Mouse (Mus musculus): ENCODE results near the gene Sin3a. TPM values are rescaled to one million over a fixed set of nuclear protein-coding genes. Genes with fewer than 3 reads are reported as not detected.

Sin3a gene
- polyA plus RNA-seq, 1 experiment from 2014 or later = 27.6 TPM

GRCm38 (mm10) chr9:57144830-57145229 lies 73.0 kb downstream of the Sin3a start:
- peaks cover 15% of the 10 kb centered on the region; the same call in 1 of the 2 replicates for H3K4me1 ChIP-seq (ENCODE audit: control insufficient read depth, insufficient read depth, low read length)
- H3K4me2 ChIP-seq (ENCODE audit: low read depth, low read length) = no peak overlapping the region
- H3K4me3 ChIP-seq (replicated peaks; ENCODE audit: low read length) = no peak overlapping the region
- no peaks in the 10 kb centered on the region for H3K9me3 ChIP-seq (replicated peaks; ENCODE audit: control insufficient read depth, low read length)
- ATAC-seq (ENCODE audit: insufficient read depth, low FRiP score) = no peak
- peaks cover 7% of the 10 kb centered on the region; the same call in 1 of the 2 replicates for H3K36me3 ChIP-seq (ENCODE audit: control insufficient read depth, insufficient read depth, low read length)
- no peak overlapping the region for H3K27ac ChIP-seq (ENCODE audit: low read length)
- no peaks in the 10 kb centered on the region for H3K27me3 ChIP-seq (ENCODE audit: control insufficient read depth, insufficient read depth, low read length)
- no peak overlapping the region for H3K9ac ChIP-seq (ENCODE audit: low read length)
- 93% methylated on average over 8 of the region's 8 CpGs for WGBS

GRCm38 (mm10) chr9:57146451-57147066 lies 74.7 kb downstream of the Sin3a start:
- 78% methylated on average over 17 of the region's 17 CpGs for WGBS
- Histone ChIP-seq H3K36me3 (ENCODE audit: control insufficient read depth, insufficient read depth, low read length) (0 out of 2 replicates have a peak, but pooled peaks cover 4% of the 10 kb centered on the region), H3K9me3 (replicated peaks; ENCODE audit: control insufficient read depth, low read length) (no peaks in the 10 kb centered on the region), H3K4me3 (replicated peaks; ENCODE audit: low read length) (no peak overlapping the region), H3K4me2 (ENCODE audit: low read depth, low read length) (peak overlapping the region; percentile 75; the same call in 1 of the 2 replicates), H3K27ac (ENCODE audit: low read length) (no peak overlapping the region), H3K4me1 (ENCODE audit: control insufficient read depth, insufficient read depth, low read length) (peaks cover 15% of the 10 kb centered on the region; the same call in 1 of the 2 replicates), H3K9ac (ENCODE audit: low read length) (peak overlapping the region; percentile 83; the same call in 1 of the 2 replicates), H3K27me3 (ENCODE audit: control insufficient read depth, insufficient read depth, low read length) (no peaks in the 10 kb centered on the region)
- ATAC-seq (ENCODE audit: insufficient read depth, low FRiP score) = no peak

GRCm38 (mm10) chr9:57147205-57148143 lies 75.6 kb downstream of the Sin3a start:
- H3K9ac ChIP-seq (ENCODE audit: low read length) = peak overlapping the region; percentile 83
- WGBS = 6% methylated on average over 19 of the region's 19 CpGs
- ATAC-seq (ENCODE audit: insufficient read depth, low FRiP score) = peak; percentile 35; the same call in 1 of the 2 replicates

GRCm38 (mm10) chr9:57148144-57148878 lies 76.5 kb downstream of the Sin3a start, which contains the start of gene Neil1:
Gene Neil1 (minus strand): TSS chr9:57148305.
- Histone ChIP-seq H3K4me3 (replicated peaks; ENCODE audit: low read length) (peak within 1 kb of the TSS; percentile 64), H3K27ac (ENCODE audit: low read length) (peak within 1 kb of the TSS; percentile 93), H3K27me3 (ENCODE audit: control insufficient read depth, insufficient read depth, low read length) (no peaks in the 10 kb centered on the region), H3K9ac (ENCODE audit: low read length) (peak within 1 kb of the TSS; percentile 83), H3K4me2 (ENCODE audit: low read depth, low read length) (peak within 1 kb of the TSS; percentile 75), H3K4me1 (ENCODE audit: control insufficient read depth, insufficient read depth, low read length) (peaks cover 15% of the 10 kb centered on the region; the same call in 1 of the 2 replicates), H3K9me3 (replicated peaks; ENCODE audit: control insufficient read depth, low read length) (no peaks in the 10 kb centered on the region), H3K36me3 (ENCODE audit: control insufficient read depth, insufficient read depth, low read length) (no peaks in the 10 kb centered on the region)
- peak; percentile 90 for ATAC-seq (ENCODE audit: insufficient read depth, low FRiP score)
- 1% methylated on average over 27 of the region's 27 CpGs for WGBS

More at GRCm38 (mm10) chr9:57147205-57148143, 75.6 kb downstream of the Sin3a start:
- Histone ChIP-seq H3K4me3 (replicated peaks; ENCODE audit: low read length) (peak overlapping the region; percentile 64), H3K36me3 (ENCODE audit: control insufficient read depth, insufficient read depth, low read length) (no peaks in the 10 kb centered on the region), H3K9me3 (replicated peaks; ENCODE audit: control insufficient read depth, low read length) (no peaks in the 10 kb centered on the region), H3K27me3 (ENCODE audit: control insufficient read depth, insufficient read depth, low read length) (no peaks in the 10 kb centered on the region), H3K4me2 (ENCODE audit: low read depth, low read length) (peak overlapping the region; percentile 75), H3K4me1 (ENCODE audit: control insufficient read depth, insufficient read depth, low read length) (peaks cover 15% of the 10 kb centered on the region; the same call in 1 of the 2 replicates), H3K27ac (ENCODE audit: low read length) (peak overlapping the region; percentile 93)

- H3K9me3 ChIP-seq (replicated peaks; ENCODE audit: control insufficient read depth, low read length) = no peaks in the 10 kb centered on the region
- H3K9ac ChIP-seq (ENCODE audit: low read length) = peak overlapping the region; percentile 83
Observed at GRCm38 (mm10) chr9:57149021-57149420, 77.2 kb downstream of the Sin3a start.

GRCm38 (mm10) chr9:57150192-57150591 lies 78.4 kb downstream of the Sin3a start:
- Histone ChIP-seq H3K27ac (ENCODE audit: low read length) (no peak overlapping the region), H3K4me2 (ENCODE audit: low read depth, low read length) (no peak overlapping the region), H3K4me1 (ENCODE audit: control insufficient read depth, insufficient read depth, low read length) (peaks cover 15% of the 10 kb centered on the region; the same call in 1 of the 2 replicates), H3K4me3 (replicated peaks; ENCODE audit: low read length) (no peak overlapping the region), H3K9me3 (replicated peaks; ENCODE audit: control insufficient read depth, low read length) (no peaks in the 10 kb centered on the region), H3K36me3 (ENCODE audit: control insufficient read depth, insufficient read depth, low read length) (no peaks in the 10 kb centered on the region), H3K9ac (ENCODE audit: low read length) (no peak overlapping the region), H3K27me3 (ENCODE audit: control insufficient read depth, insufficient read depth, low read length) (no peaks in the 10 kb centered on the region)
- 78% methylated on average over 5 of the region's 5 CpGs for WGBS
- ATAC-seq (ENCODE audit: insufficient read depth, low FRiP score) = no peak

More at GRCm38 (mm10) chr9:57149021-57149420, 77.2 kb downstream of the Sin3a start:
- H3K27me3 ChIP-seq (ENCODE audit: control insufficient read depth, insufficient read depth, low read length) = no peaks in the 10 kb centered on the region
- H3K4me3 ChIP-seq (replicated peaks; ENCODE audit: low read length) = peak overlapping the region; percentile 64
- peak overlapping the region; percentile 75 for H3K4me2 ChIP-seq (ENCODE audit: low read depth, low read length)
- H3K27ac ChIP-seq (ENCODE audit: low read length) = peak overlapping the region; percentile 93; the same call in 1 of the 2 replicates
- no peak for ATAC-seq (ENCODE audit: insufficient read depth, low FRiP score)
- WGBS = 67% methylated on average over 6 of the region's 6 CpGs
- peaks cover 15% of the 10 kb centered on the region; the same call in 1 of the 2 replicates for H3K4me1 ChIP-seq (ENCODE audit: control insufficient read depth, insufficient read depth, low read length)
- H3K36me3 ChIP-seq (ENCODE audit: control insufficient read depth, insufficient read depth, low read length) = no peaks in the 10 kb centered on the region

- H3K27me3 ChIP-seq (ENCODE audit: control insufficient read depth, insufficient read depth, low read length) = no peaks in the 10 kb centered on the region
- no peaks in the 10 kb centered on the region for H3K36me3 ChIP-seq (ENCODE audit: control insufficient read depth, insufficient read depth, low read length)
- no peak overlapping the region for H3K27ac ChIP-seq (ENCODE audit: low read length)
- H3K4me3 ChIP-seq (replicated peaks; ENCODE audit: low read length) = no peak overlapping the region
- H3K9me3 ChIP-seq (replicated peaks; ENCODE audit: control insufficient read depth, low read length) = no peaks in the 10 kb centered on the region
- no peak overlapping the region for H3K4me2 ChIP-seq (ENCODE audit: low read depth, low read length)
- peaks cover 7% of the 10 kb centered on the region for H3K4me1 ChIP-seq (ENCODE audit: control insufficient read depth, insufficient read depth, low read length)
- no peak overlapping the region for H3K9ac ChIP-seq (ENCODE audit: low read length)
- no peak for ATAC-seq (ENCODE audit: insufficient read depth, low FRiP score)
- 44% methylated on average over 6 of the region's 6 CpGs for WGBS
Observed at GRCm38 (mm10) chr9:57152331-57152730, 80.5 kb downstream of the Sin3a start.

GRCm38 (mm10) chr9:57156383-57156782 lies 84.5 kb downstream of the Sin3a start:
- H3K4me3 ChIP-seq (replicated peaks; ENCODE audit: low read length) = no peak overlapping the region
- no peak overlapping the region for H3K27ac ChIP-seq (ENCODE audit: low read length)
- peaks cover 8% of the 10 kb centered on the region for H3K4me1 ChIP-seq (ENCODE audit: control insufficient read depth, insufficient read depth, low read length)
- WGBS = 90% methylated on average over 7 of the region's 7 CpGs
- ATAC-seq (ENCODE audit: insufficient read depth, low FRiP score) = no peak
- no peak overlapping the region for H3K9ac ChIP-seq (ENCODE audit: low read length)
- no peaks in the 10 kb centered on the region for H3K9me3 ChIP-seq (replicated peaks; ENCODE audit: control insufficient read depth, low read length)
- H3K36me3 ChIP-seq (ENCODE audit: control insufficient read depth, insufficient read depth, low read length) = no peaks in the 10 kb centered on the region
- H3K4me2 ChIP-seq (ENCODE audit: low read depth, low read length) = no peak overlapping the region
- H3K27me3 ChIP-seq (ENCODE audit: control insufficient read depth, insufficient read depth, low read length) = no peaks in the 10 kb centered on the region

All from stomach, embryonic 16.5 days (tissue).